Mouse (Mus musculus) activated CD4-positive, CD25-positive, alpha-beta regulatory T cell (primary cell): ENCODE results near the gene Jtb. TPM values are rescaled to one million over a fixed set of nuclear protein-coding genes. Genes with fewer than 3 reads are reported as not detected.

Source experiments
- polyA plus RNA-seq, 2 experiments: library from polyadenylated mRNA; unstranded; fragments of 100-300 nt; shearing (Covaris generic); gene quantifications; one replicate each; pipeline ENCODE4 v1.2.1; 2017

The Jtb gene
- 100 to 1,000 TPM; 132 to 181 TPM for polyA plus RNA-seq

DNA sequence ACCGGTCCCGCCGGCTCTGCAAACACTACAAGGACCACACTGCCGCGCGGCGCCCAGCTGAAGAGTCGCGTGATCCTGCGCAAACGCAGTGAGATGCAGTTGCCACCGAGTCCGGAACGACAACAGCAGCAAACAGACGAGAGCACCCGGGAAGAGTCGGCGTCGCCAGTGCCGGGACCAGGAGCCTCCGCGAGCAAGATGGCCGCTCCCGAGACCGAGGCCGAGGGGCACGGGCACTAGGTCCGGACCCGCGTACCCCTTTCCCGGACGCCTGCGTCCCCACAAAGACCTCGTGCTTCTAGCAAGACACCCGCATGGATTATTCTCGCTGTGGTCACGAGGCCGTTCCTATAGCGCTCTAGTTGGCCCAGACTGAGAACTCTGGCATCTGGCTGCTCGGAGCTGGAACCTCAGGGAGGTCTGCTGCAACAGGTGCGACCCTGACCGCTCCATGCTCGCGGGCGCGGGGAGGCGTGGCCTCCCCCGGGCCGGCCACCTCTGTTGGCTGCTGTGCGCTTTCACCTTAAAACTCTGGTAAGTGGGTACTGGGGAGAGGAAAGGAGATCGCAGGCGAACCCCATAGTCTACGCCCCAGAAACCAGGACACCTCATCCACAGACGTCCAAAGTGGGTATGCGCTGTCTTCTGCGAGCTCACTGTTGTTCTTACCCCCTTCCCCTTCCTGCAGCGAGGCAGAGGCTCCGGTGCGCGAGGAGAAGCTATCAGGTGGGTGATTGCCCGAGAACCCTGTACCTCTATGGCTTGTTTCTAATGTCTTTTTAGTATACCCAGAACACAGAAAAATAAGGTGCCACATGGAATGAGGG, at the start of gene Jtb:
TSS of gene Jtb (plus strand) at position 91 of the 827 bp plus-strand sequence.

DNA sequence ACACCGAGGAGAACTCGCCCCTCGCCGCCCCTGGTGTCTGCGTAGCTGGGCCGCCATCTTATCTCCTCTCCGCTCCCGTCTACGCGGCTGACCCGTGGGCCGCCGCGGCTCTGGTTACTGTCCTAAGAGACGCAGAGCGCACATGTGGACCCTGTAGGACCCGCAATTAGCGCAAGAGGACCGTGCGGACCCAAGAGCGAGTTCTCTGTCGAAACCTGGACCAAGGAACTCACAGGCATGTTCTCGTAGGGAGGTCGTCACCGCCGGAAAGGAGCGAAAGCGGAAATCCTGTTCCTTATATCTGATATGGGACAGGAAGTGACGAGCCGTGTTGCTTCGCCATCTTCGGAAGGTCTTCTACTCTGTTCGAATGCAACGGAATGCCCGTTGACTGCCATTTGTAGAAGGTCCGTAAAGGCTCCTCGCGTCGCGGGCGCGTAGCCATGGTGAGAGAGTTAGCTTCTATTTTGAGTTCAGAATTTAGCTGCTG, 18.0 kb upstream of the Jtb start, which contains the start of the genes Rps27 and Rab13:
TSS of gene Rps27 (minus strand) at position 275 of the 490 bp plus-strand sequence.
TSS of gene Rab13 (plus strand) at position 319 of the 490 bp plus-strand sequence.

DNA sequence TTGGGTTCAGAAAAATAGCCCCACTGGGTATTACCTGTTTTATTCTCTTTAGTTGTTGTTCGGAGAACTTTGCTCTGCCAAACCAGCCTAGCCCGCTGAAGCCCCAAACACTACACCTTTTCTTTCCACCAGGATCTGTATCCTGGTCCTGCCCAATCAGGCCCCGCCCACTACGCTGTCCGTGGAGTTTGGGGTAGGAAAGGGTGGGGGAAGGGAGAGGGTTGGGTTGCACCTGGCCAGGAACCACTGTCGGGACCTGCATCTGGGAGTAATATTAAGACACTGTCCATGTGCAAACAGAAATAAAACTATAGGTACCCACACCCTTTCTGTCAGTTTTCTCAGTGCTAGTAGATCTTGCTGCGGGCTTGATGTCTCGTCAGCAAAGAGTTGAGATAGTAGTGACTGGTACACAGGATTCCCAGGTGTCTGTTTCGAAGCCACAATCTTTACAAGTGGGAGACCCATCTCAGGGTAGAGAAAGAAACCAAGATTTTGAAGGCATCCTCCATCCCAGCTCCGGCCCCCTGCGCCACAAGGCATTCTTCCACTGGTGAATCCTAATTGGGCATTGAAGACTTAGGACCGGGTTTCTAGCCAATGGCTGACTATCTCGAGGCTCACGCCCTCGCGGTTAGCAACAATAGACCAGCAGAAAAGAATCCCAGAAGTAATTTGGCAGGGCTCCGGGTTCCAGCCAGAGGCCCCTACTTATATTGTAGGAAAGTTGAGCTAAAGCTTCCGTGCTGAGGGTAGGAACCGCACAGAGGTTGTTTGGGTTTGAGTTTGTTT, 11.8 kb downstream of the Jtb start, which contains the start of gene Creb3l4:
TSS of gene Creb3l4 (minus strand) at position 529 of the 792 bp plus-strand sequence.

DNA sequence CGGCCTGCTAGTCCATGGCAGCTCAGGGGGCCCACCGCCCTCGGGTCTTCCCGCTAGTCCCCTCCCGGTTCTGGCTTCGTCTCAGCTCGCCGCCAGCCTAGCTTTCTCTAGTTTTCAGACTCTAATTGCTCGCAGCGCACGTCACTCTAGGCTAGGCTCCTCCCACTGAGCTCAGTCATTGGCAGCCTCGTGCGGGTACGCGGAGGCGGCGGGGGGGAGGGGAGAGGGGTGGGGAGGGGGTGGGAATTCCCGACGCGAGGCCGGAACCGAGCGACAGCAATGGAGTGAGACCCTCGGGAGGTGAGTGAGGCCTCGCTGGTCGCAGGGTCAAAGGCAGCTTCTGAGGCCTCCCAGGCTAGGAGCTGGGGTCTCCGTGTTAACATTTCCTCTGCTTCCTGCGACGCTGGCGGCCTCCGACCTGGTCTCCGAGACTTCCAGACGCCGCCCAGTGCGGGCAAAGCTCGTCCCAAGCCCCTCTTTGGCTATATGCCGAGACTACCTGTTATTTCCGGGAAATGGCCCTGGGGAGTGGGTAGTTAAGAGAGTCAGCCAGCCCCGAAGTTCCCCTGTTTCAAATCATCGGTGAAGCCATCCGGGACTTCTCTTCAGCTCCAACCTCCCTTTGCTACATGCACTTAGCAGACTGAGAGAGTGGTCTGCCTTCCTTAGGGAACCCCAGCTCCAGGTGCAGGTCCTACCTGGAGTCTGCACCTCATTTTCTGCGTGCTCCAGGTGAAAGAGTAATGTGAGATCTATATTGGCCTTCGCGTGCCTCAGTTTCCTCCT, 16.8 kb downstream of the Jtb start, which contains the start of gene Slc39a1:
TSS of gene Slc39a1 (plus strand) at position 213 of the 786 bp plus-strand sequence.

DNA sequence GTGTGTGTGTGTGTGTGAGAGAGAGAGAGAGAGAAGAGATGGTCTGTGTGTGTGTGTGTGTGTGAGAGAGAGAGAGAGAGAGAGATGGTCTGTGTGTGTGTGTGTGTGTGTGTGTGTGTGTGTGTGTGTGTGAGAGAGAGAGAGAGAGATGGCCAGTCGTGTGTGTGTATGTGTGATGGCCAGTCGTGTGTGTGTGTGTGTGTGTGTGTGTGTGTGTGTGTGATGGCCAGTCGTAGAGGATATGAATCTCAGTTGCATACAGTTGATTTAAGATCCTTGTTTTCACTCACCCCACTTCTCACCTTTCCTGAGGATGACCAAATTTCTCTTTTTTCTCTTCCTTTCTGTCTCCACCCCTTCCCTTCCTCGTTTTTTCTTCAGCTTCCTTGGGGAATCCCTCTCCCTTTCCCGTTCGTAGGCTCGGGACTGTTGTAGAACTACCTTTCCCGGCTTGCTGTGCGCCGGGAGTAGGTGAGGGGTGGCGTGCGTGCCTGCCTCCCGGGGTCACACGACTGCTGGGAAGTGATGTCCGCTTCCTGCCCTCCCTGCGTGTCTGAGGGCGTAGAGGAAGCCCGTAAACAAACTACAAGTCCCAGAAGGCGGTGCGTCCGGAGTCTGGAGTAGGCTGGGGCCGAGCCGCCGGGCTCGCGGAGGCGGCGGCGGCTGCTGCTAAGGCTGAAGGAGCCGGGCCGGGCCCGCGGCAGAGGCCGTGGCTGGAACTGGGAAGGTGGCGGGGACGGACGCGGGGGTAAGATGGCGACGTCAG, 22.4 kb downstream of the Jtb start, which contains the start of gene Crtc2:
TSS of gene Crtc2 (plus strand) at position 511 of the 766 bp plus-strand sequence.

DNA sequence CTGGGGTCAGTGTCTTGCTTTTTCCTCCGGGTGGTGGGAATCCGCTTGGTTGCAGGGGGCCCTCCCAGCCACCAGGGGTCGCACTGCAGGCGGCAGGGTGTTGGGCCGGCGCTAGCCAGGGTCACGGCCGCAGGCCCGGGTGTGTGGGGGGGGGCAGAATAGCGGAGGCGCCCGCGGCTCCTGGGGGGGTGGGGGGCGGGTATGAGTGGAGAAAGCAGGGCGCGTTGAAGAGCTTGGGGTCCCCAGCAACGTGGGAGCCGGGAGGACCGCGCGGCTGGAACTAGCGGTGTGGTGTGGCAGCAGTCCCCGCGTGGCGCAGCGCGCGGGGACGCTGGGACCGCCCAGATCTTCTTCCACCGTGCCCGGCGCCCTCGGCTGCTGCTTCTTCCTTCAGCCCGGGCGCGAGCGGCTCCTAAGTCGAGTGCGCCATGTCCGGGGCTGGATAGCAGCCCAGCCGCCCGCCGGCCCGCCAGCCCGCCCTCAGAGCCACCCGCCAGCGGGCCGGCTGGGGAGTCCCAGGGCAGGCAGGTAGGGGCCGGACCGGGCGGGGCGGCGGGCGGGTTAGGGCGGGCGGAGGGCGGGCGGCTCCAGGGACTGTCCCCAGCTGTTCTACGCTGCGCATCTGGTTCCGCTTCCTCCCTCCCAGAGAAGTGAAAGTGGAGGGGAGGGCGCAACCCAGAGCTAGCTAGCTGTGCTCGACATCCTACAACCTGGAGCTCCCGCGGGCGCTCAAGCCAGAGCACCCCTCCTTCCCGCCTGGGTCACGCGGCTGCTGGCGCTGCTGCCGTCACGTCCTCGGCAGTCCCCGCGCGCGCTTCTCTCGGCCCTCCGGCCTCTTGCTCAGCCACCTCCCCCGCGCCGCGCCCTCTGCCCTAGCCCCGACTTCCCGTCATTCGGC, 33.9 kb downstream of the Jtb start, which contains the start of gene Dennd4b:
TSS of gene Dennd4b (plus strand) at position 152 of the 898 bp plus-strand sequence.

Other genes with a start within 250 kb of the Jtb start
- 10 to 100 TPM; 77.1 to 81.7 TPM for gene Hax1, start 232.8 kb upstream of the Jtb start, polyA plus RNA-seq
- 100 to 1,000 TPM; 124 to 127 TPM for gene 4933434E20Rik, start 180.0 kb upstream of the Jtb start, polyA plus RNA-seq
- 100 to 1,000 TPM; 164 to 179 TPM for gene Ubap2l, start 179.0 kb upstream of the Jtb start, polyA plus RNA-seq
- 100 to 1,000 TPM; 969 to 974 TPM for gene Tpm3, start 158.9 kb upstream of the Jtb start, polyA plus RNA-seq
- under 1 TPM; 0.23 to 0.26 TPM for gene Nup210l, start 127.5 kb upstream of the Jtb start, polyA plus RNA-seq
- 1,000 to 10,000 TPM; 1,234 to 2,547 TPM for gene Rps27, start 17.9 kb upstream of the Jtb start, polyA plus RNA-seq
- gene Rab13, start 17.9 kb upstream of the Jtb start, polyA plus RNA-seq, result under 1 TPM in 1 of 2 experiments, not detected in 1; 0.28 TPM
- gene Creb3l4, start 11.9 kb downstream of the Jtb start, polyA plus RNA-seq, result not detected
- gene Slc39a1, start 16.6 kb downstream of the Jtb start, polyA plus RNA-seq, result 1 to 10 TPM; 3.1 to 3.9 TPM
- 10 to 100 TPM; 84.5 to 85.4 TPM for gene Crtc2, start 22.6 kb downstream of the Jtb start, polyA plus RNA-seq
- gene Dennd4b, start 33.6 kb downstream of the Jtb start, polyA plus RNA-seq, result 10 to 100 TPM; 22.4 to 43.4 TPM
- gene Gatad2b, start 61.6 kb downstream of the Jtb start, polyA plus RNA-seq, result 10 to 100 TPM in 1 of 2 experiments, 1 to 10 TPM in 1; 9.1 to 13.3 TPM
- gene Slc27a3, start 158.3 kb downstream of the Jtb start, polyA plus RNA-seq, result under 1 TPM in 1 of 2 experiments, not detected in 1; 0.64 TPM
- 10 to 100 TPM; 18.3 to 32.8 TPM for gene Ints3, start 202.0 kb downstream of the Jtb start, polyA plus RNA-seq
- under 1 TPM in 1 of 2 experiments, not detected in 1; 0.43 TPM for gene Npr1, start 234.3 kb downstream of the Jtb start, polyA plus RNA-seq
- 10 to 100 TPM; 74.7 to 96.6 TPM for gene Ilf2, start 244.5 kb downstream of the Jtb start, polyA plus RNA-seq